Mouse (Mus musculus) ovary, postnatal 14 days (tissue): ENCODE data around the gene Mto1.
A peak's percentile ranks its signal among the peaks of the same experiment; 100 is the strongest.
"Not testable (repeated sequence)": the region's sequence is repeated elsewhere in the genome, so short reads cannot be mapped to it uniquely, and the experiment has no call there.

ENCODE experiments used
- DNase-seq: peaks from one replicate; pipeline ENCODE4 v3.0.0; 2022; ENCODE audit warnings: low spot score

Gene Mto1

GRCm38 (mm10) chr9:78506002-78506721 lies 58.2 kb downstream of the Mto1 start:
- no peak for DNase-seq

GRCm38 (mm10) chr9:78506722-78507077 lies 58.7 kb downstream of the Mto1 start:
- no peak for DNase-seq

GRCm38 (mm10) chr9:78508106-78508786 lies 60.2 kb downstream of the Mto1 start:
- DNase-seq, result no peak

DNA sequence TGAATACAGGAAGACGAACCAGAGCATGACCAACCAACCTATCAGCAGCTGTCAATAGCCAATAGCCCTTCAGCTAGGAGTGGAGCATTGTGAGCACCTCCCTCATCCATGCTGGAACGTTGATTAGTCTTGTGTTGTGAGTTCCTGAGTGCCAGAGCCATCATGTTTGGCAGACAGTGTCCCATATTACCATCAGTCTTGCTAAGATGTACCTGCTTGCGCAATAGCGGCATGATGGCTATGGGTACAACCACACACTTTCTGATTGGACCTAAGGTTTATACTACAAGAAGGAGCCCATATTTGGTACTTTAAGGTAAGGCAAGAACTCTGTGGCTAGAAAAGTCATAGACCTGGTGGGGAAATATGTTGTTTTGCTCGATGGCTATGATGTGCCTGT lies 63.7 kb downstream of the Mto1 start:
- no peak for DNase-seq

GRCm38 (mm10) chr9:78513776-78514500 lies 65.9 kb downstream of the Mto1 start:
- DNase-seq, result no peak

DNA sequence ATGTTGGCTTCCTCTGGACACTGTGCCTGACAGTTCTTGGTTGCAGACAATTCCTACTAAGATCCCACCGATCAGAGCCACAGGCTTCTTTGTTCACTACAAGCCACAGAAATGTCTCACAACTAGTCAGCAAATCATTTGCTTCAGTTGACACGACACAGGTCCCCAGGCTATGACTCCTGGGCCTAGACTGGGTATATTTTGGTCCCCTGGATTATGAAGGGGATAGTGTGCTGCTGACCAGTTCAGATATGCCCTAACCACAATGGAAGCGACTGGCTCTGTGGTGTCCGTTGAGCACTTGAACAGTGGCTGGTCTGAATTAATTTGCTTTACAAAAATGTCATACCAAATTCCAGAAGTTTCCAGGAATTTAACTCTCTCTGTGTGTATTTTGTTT lies 66.7 kb downstream of the Mto1 start:
- DNase-seq, result no peak

DNA sequence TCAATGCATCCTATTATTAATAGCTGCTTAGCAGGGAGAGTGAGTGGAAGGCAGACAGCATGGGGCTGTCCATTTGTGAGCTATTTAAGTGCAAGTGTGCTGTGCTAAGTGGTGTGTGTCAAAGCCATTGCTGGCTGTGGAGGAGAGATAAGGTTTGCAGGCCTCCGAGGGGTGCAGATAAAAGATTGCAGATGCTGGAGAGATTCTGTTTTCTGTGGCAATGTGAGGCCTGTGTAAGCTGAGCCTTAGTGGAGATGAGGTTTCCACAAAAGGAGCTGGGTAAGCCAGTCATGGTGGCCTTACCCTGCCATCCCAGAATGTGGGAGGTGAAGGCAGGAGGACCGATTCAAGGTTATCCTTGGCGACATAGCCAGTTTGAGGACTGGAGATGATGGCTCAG lies 68.1 kb downstream of the Mto1 start:
- no peak for DNase-seq

GRCm38 (mm10) chr9:78517237-78517636 lies 69.2 kb downstream of the Mto1 start:
- not testable (repeated sequence) for DNase-seq

GRCm38 (mm10) chr9:78520127-78520779 lies 72.2 kb downstream of the Mto1 start:
- peak; percentile 31 for DNase-seq

DNA sequence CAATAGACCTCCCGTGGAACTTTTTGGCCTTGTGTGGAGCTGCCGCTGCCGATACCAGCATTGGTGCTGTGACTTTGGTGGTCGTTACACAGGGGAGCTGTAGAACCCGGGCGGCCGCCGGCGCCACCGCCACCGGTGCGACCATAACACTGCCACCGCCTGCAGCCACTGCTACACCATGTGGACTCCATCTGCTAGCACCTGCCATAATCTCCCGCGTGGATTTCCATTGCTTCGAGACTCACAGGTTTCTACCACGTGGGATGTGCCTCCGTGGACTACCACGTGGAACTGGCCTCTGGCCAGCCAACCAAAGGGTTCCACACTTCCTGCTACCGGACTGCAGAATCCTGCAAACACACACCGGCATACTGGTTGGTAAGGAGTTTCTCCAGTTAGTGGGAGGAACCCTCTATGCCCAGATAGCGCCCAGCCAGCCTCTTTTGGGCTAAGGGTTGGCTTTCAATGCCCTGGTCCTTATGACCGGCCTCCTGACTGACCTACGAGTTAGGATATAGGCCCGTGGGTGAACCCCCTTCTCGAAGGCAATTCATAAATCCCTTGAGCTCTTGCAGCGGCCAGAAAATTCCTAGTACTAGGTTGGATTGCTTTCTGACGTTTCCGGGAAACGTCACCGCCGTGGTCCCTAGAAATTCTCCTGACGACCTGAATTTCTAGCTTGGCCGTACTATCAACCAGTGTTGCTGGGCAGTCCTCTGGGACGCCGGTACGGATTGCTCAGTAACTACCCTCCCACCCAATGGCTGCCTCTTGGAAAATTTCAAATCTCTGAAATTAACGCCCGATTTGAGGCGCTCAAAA lies 73.0 kb downstream of the Mto1 start:
- DNase-seq, result no peak

DNA sequence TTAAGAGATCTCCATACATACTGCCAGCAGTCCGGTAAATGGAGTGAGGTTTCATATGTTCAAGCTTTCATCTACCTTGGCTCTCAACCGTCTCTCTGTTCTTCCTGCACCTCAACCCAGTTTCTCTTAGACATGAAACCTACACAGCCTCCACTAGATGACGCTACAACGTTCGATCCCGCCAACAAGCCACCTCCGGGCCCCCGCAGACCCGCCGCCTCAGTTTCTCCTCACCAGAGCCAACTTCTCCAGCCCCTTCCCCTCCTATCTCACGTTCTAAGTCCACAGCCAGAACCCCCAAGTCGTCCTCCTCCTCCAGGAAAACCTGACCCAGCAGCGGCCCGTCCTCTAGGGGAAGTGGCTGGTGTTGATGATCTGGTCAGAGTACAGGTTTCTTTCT lies 73.7 kb downstream of the Mto1 start:
- no peak for DNase-seq
